Mouse (Mus musculus): ENCODE measurements around the gene Apol11a.
"Not testable (repeated sequence)": the region's sequence is repeated elsewhere in the genome, so short reads cannot be mapped to it uniquely, and the experiment has no call there.

Apol11a gene

GRCm38 (mm10) chr15:77507966-77508365, at the start of gene Apol11a:
Apol11a (plus strand) TSS chr15:77508271.
- DNase-seq = not testable (repeated sequence)

GRCm38 (mm10) chr15:77474699-77475390, 33.2 kb upstream of the Apol11a start:
- DNase-seq = not testable (repeated sequence)

GRCm38 (mm10) chr15:77476693-77477092, 31.4 kb upstream of the Apol11a start, which contains the start of gene Apol10a:
Apol10a (plus strand) TSS chr15:77477047.
- DNase-seq = not testable (repeated sequence)

GRCm38 (mm10) chr15:77482140-77482794, 25.8 kb upstream of the Apol11a start:
- DNase-seq = no peak

- not testable (repeated sequence) for DNase-seq
Observed at GRCm38 (mm10) chr15:77493181-77493580, 14.9 kb upstream of the Apol11a start.

- DNase-seq = not testable (repeated sequence)
Observed at GRCm38 (mm10) chr15:77494694-77495093, 13.4 kb upstream of the Apol11a start.

GRCm38 (mm10) chr15:77520596-77520995, 12.5 kb downstream of the Apol11a start:
- not testable (repeated sequence) for DNase-seq

- DNase-seq = peak; percentile 25 to 32
Observed at GRCm38 (mm10) chr15:77523186-77523843, 15.2 kb downstream of the Apol11a start.

GRCm38 (mm10) chr15:77533216-77533615, 25.1 kb downstream of the Apol11a start, which contains the start of gene Apol7c:
Apol7c (minus strand) TSS chr15:77533316.
- DNase-seq = no peak

- not testable (repeated sequence) for DNase-seq
Observed at GRCm38 (mm10) chr15:77539221-77539620, 31.1 kb downstream of the Apol11a start.

- DNase-seq = no peak
Observed at GRCm38 (mm10) chr15:77561792-77562191, 53.7 kb downstream of the Apol11a start, which contains the start of gene 1700025B11Rik. 1700025B11Rik (minus strand) TSS chr15:77561892.

GRCm38 (mm10) chr15:77563219-77563618, 55.1 kb downstream of the Apol11a start:
- DNase-seq = no peak
